Mouse (Mus musculus) intestine, postnatal 0 days (tissue): ENCODE results near the gene Trim80. TPM values are rescaled to one million over a fixed set of nuclear protein-coding genes. Genes with fewer than 3 reads are reported as not detected.

Experiments used
- ATAC-seq: fragments of 200-750 bp; cut with Nextera tagmentation; 2 replicates; pipeline ENCODE4 v1.8.0; 2017; ENCODE audit warnings: mild to moderate bottlenecking, moderate TSS enrichment, moderate library complexity
- H3K27ac ChIP-seq: fragments of 300-500 bp; sonication (generic); 2 replicates; pipeline ENCODE4 v1.5.1; 2014; ENCODE audit warnings: mild to moderate bottlenecking, low read depth, low read length, moderate library complexity
- H3K27me3 ChIP-seq: fragments of 300-500 bp; sonication (generic); replicated peaks from 2 replicates; pipeline ENCODE4 v1.6.1; 2014; ENCODE audit warnings: low read length, mixed read lengths; ENCODE audit not compliant: control insufficient read depth, insufficient read depth
- H3K36me3 ChIP-seq: fragments of 300-500 bp; sonication (generic); 2 replicates; pipeline ENCODE4 v1.6.1; 2014; ENCODE audit warnings: mild to moderate bottlenecking, moderate library complexity; ENCODE audit not compliant: control insufficient read depth, insufficient read depth
- H3K4me1 ChIP-seq: fragments of 300-500 bp; sonication (generic); replicated peaks from 2 replicates; pipeline ENCODE4 v1.6.1; 2014; ENCODE audit warnings: antibody characterized with exemption, low read length, mixed read lengths; ENCODE audit not compliant: control insufficient read depth, insufficient read depth
- H3K4me2 ChIP-seq: fragments of 300-500 bp; sonication (generic); replicated peaks from 2 replicates; pipeline ENCODE4 v1.6.1; 2014; ENCODE audit warnings: low read depth, mild to moderate bottlenecking, moderate library complexity
- H3K4me3 ChIP-seq: fragments of 300-500 bp; sonication (generic); 2 replicates; pipeline ENCODE4 v1.5.1; 2014; ENCODE audit warnings: low read depth, low read length
- H3K9ac ChIP-seq: fragments of 300-500 bp; sonication (generic); 2 replicates; pipeline ENCODE4 v1.6.1; 2014; ENCODE audit warnings: mild to moderate bottlenecking, low read depth, low read length
- H3K9me3 ChIP-seq: fragments of 300-500 bp; sonication (generic); 2 replicates; pipeline ENCODE4 v1.6.1; 2016; ENCODE audit warnings: mixed run types; ENCODE audit not compliant: control insufficient read depth
- CTCF ChIP-seq: sonication (generic); IDR thresholded peaks from 2 replicates; pipeline ENCODE4 v1.5.1; 2016; ENCODE audit warnings: low read depth, mild to moderate bottlenecking, control low read depth, antibody characterized with exemption, moderate library complexity
- WGBS: fragments of 180-500 bp; shearing (Covaris S2); extraction: QIAGEN DNeasy Blood & Tissue Kit; methylation state at CpG from one replicate; pipeline ENCODE4 v1.1.7; 2014; 5-methylcytosine and 5-hydroxymethylcytosine counted together
- polyA plus RNA-seq: library from polyadenylated mRNA; unstranded; fragments of >200 nt; fragmentation: Nextera tagmentation; extraction: Ambion mirVana; gene quantifications from 2 replicates; pipeline ENCODE4 v1.2.1, GENCODE M21; 2015

Trim80 gene
- polyA plus RNA-seq, 1 experiment from 2014 or later: 1.1 TPM

- 3% methylated on average over 50 of the region's 50 CpGs for WGBS
- Histone ChIP-seq H3K27ac (peak within 1 kb of the TSS; percentile 78), H3K9me3 (no peaks in the 10 kb centered on the region), H3K27me3 (no peaks in the 10 kb centered on the region), H3K4me2 (peak within 1 kb of the TSS; percentile 80), H3K9ac (peak within 1 kb of the TSS; percentile 87), H3K4me3 (peak within 1 kb of the TSS; percentile 90), H3K4me1 (0 out of 2 replicates have a peak, but pooled peaks cover 4% of the 10 kb centered on the region), H3K36me3 (peaks cover 13% of the 10 kb centered on the region; the same call in 1 of the 2 replicates)
- peak; percentile 18; the same call in 1 of the 2 replicates for TF ChIP-seq CTCF
- ATAC-seq: peak; percentile 84
Measured at GRCm38 (mm10) chr11:115403338-115404124, 36.8 kb upstream of the Trim80 start, which contains the start of gene Mrpl58. Mrpl58 (plus strand) TSS chr11:115403752.

- 92% methylated on average over 6 of the region's 6 CpGs for WGBS
- Histone ChIP-seq H3K36me3 (peaks cover 20% of the 10 kb centered on the region; the same call in 1 of the 2 replicates), H3K9ac (no peak overlapping the region)
Measured at GRCm38 (mm10) chr11:115405723-115406122, 34.6 kb upstream of the Trim80 start.

GRCm38 (mm10) chr11:115406858-115407401 is 33.4 kb upstream of the Trim80 start:
- H3K27ac ChIP-seq: no peak overlapping the region
- H3K27me3 ChIP-seq: no peaks in the 10 kb centered on the region
- no peaks in the 10 kb centered on the region for H3K9me3 ChIP-seq
- no peak for ATAC-seq
- TF ChIP-seq CTCF: no peak
- H3K4me1 ChIP-seq: 0 out of 2 replicates have a peak, but pooled peaks cover 4% of the 10 kb centered on the region
- 91% methylated on average over 17 of the region's 17 CpGs for WGBS
- H3K9ac ChIP-seq: no peak overlapping the region
- no peak overlapping the region for H3K4me2 ChIP-seq
- H3K4me3 ChIP-seq: no peak overlapping the region
- H3K36me3 ChIP-seq: peaks cover 27% of the 10 kb centered on the region; the same call in 1 of the 2 replicates

More at GRCm38 (mm10) chr11:115405723-115406122, 34.6 kb upstream of the Trim80 start:
- ATAC-seq: no peak
- no peaks in the 10 kb centered on the region for H3K9me3 ChIP-seq
- no peak overlapping the region for H3K27ac ChIP-seq
- H3K4me1 ChIP-seq: 0 out of 2 replicates have a peak, but pooled peaks cover 4% of the 10 kb centered on the region
- no peak for TF ChIP-seq CTCF
- no peak overlapping the region for H3K4me3 ChIP-seq
- no peak overlapping the region for H3K4me2 ChIP-seq
- H3K27me3 ChIP-seq: no peaks in the 10 kb centered on the region

- Histone ChIP-seq H3K9me3 (no peaks in the 10 kb centered on the region), H3K27me3 (no peaks in the 10 kb centered on the region), H3K4me2 (no peak overlapping the region), H3K9ac (no peak overlapping the region), H3K4me3 (no peak overlapping the region), H3K36me3 (peaks cover 27% of the 10 kb centered on the region; the same call in 1 of the 2 replicates), H3K4me1 (0 out of 2 replicates have a peak, but pooled peaks cover 4% of the 10 kb centered on the region), H3K27ac (no peak overlapping the region)
- 75% methylated on average over 6 of the region's 6 CpGs for WGBS
- no peak for ATAC-seq
- TF ChIP-seq CTCF: no peak
Measured at GRCm38 (mm10) chr11:115408266-115408920, 32.0 kb upstream of the Trim80 start.

GRCm38 (mm10) chr11:115409556-115409955 is 30.8 kb upstream of the Trim80 start:
- ATAC-seq: no peak
- Histone ChIP-seq H3K9me3 (no peaks in the 10 kb centered on the region), H3K4me3 (no peak overlapping the region), H3K27ac (no peak overlapping the region), H3K4me1 (no peaks in the 10 kb centered on the region; the same call in 1 of the 2 replicates), H3K9ac (no peak overlapping the region), H3K27me3 (no peaks in the 10 kb centered on the region), H3K36me3 (peaks cover 27% of the 10 kb centered on the region; the same call in 1 of the 2 replicates), H3K4me2 (no peak overlapping the region)
- WGBS: 87% methylated on average over 7 of the region's 7 CpGs
- no peak for TF ChIP-seq CTCF
